Mouse (Mus musculus): ENCODE results near the gene Dgke.
"Not testable (repeated sequence)": the region's sequence is repeated elsewhere in the genome, so short reads cannot be mapped to it uniquely, and the experiment has no call there.

The Dgke gene

GRCm38 (mm10) chr11:89066750-89067149, at the start of gene Dgke:
Gene Dgke (minus strand): TSS chr11:89066850.
- DNase-seq (ENCODE audit: low spot score in 2 of 2) = no peak

DNA sequence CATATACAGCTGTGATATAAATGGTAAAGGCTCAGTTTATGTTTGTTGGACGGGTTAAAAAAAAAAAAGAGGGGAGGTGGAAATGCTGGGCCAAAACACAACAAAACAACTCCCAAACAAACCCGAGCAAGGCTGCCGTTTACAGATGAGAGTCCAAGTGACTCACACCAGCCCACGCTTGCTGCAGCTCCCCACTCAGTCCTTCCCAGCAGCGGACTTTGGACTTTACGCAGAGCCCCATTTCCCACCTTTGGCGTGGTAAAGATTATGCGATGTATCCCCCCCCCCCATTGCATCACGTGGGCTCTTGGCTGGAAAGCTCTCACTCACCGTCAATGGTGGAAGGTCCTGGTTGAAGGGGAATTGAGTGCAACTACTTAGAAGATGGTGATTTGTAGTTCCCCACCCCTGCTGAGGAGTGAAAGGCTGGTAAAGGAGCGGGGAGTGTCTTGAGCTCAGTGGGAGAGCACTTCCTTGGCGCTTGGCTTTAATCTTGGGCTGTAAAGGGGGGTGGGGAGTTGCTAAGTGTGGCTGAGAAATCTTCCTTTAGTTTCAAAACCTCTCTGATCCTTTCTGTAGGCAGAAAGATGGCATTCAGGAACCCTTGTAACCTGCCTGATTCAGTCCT, 40.6 kb upstream of the Dgke start:
- no peak for DNase-seq (ENCODE audit: low spot score in 2 of 2)

GRCm38 (mm10) chr11:89105823-89106222, 39.2 kb upstream of the Dgke start:
- no peak for DNase-seq (ENCODE audit: low spot score in 2 of 2)

DNA sequence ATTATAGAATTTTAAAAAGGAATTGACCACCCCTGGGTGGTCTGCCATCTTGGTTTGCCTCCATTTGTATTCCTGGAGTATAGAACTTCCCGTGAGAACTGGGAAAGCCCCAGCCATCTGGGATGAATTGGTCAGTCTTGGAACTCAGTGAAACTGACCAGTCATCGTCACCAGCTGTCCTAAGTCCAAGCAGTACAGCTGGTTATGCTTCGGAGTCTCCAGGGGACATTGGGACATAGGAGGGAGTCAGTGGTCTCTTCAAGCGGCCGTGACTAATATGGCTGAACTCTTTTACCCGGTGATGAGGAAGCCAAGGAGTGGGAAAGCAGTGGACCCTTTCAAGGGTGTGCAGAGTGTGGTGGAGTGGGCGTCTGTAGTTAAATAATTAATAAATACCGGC, 38.6 kb upstream of the Dgke start:
- DNase-seq (ENCODE audit: low spot score in 2 of 2) = no peak

- no peak for DNase-seq (ENCODE audit: low spot score in 2 of 2)
Observed at GRCm38 (mm10) chr11:89103166-89103565, 36.5 kb upstream of the Dgke start.

DNA sequence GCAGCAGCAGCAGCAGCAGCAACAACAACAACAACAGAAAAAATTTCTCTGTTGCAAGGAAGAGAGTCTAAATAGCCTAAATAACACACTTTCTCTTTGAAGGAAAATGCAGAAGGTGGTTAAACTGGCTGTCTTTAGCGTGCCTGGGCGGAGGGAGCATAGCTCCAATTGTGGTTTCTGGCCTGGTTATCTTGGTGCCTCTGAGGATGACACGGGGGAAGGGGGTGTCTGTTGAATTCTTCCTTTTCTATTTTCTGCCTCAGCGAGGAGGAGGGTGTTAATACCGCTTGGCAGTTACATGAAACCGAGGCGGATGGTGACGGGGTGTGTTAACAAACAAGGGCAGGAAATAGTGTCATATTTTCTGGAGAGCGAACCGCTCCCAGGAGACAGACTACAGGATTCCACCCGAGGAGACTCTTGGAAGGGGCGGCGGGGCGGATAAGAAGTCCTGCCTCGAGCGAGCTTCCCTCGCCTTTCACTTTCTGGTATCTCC, 34.2 kb upstream of the Dgke start:
- no peak for DNase-seq (ENCODE audit: low spot score in 2 of 2)

GRCm38 (mm10) chr11:89100403-89100802, 33.8 kb upstream of the Dgke start:
- peak; percentile 85 to 88 for DNase-seq (ENCODE audit: low spot score in 2 of 2)

- no peak for DNase-seq (ENCODE audit: low spot score in 2 of 2)
Observed at GRCm38 (mm10) chr11:89098930-89099329, 32.3 kb upstream of the Dgke start.

GRCm38 (mm10) chr11:89098083-89098835, 31.6 kb upstream of the Dgke start:
- no peak for DNase-seq (ENCODE audit: low spot score in 2 of 2)

- not testable (repeated sequence) for DNase-seq (ENCODE audit: low spot score in 2 of 2)
Observed at GRCm38 (mm10) chr11:89097292-89097691, 30.6 kb upstream of the Dgke start.

DNA sequence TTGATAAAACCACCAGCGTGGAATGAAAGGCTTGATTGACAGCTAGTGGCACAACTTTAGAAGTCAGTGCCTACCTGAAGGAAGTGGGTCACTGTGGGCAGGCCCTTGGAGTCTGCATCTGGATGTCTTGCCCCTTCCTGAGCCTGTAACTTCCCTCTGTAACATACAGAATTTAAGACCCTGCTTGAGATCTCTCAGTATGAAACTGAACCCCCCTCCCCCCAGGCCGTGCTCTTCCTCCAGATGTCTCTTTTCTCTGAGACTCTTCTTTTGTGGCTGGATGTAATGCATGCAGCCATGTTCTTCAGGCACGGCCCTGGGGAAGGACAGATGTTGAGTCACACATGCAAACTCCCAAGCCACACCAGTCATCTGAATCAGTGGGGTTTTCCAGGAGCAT, 28.7 kb upstream of the Dgke start:
- no peak for DNase-seq (ENCODE audit: low spot score in 2 of 2)

DNA sequence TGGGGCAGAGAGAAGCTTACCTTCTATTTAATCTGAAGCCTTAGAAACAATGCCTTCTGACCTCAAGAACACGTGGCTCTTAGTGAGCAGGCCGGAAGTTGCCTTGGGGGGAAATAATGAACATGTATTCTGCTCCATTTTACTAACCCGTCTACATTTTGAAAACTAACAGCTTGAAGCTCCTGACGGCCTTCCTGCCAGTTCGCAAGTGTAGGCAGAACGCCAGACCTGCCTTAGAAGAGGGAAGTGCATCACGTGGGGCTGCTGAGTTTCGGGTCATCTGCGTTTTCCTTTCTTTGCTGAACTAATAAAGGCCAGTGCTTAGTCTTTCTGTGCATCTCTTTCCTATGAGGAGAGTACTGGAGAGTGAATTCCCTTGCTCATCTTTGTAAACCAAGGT, 26.1 kb upstream of the Dgke start:
- no peak for DNase-seq (ENCODE audit: low spot score in 2 of 2)

GRCm38 (mm10) chr11:89090359-89090758, 23.7 kb upstream of the Dgke start:
- DNase-seq (ENCODE audit: low spot score in 2 of 2) = not testable (repeated sequence)

- no peak for DNase-seq (ENCODE audit: low spot score in 2 of 2)
Observed at GRCm38 (mm10) chr11:89088754-89089153, 22.1 kb upstream of the Dgke start.

DNA sequence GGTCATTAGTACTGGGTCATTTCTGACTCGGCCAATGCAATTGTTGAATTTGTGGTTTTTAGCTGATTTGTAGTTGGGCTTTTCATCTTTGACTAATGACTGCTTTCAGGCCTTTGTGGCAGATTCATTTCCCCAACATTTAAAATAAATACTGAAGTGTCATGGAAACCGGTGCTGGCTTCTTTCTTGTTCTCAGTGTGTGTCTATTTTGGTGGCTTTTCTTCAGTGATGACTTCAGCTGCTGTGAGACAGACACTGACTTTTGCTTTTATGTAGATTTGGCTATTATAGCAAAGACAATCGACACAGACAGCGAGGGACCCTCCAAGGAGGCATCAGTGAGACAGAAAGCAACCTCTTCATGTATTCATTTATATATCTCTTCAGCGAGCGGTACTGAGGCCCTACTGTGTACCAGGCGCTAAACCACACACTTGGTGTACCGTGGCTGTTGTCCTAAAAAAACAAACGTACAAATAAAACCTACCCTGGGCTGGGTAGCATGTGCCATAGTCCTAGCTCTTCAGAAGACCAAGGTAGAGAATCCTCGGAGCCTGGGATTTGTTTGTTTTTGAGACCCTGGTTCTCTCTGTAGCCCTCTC, 19.7 kb upstream of the Dgke start:
- DNase-seq (ENCODE audit: low spot score in 2 of 2) = no peak

DNA sequence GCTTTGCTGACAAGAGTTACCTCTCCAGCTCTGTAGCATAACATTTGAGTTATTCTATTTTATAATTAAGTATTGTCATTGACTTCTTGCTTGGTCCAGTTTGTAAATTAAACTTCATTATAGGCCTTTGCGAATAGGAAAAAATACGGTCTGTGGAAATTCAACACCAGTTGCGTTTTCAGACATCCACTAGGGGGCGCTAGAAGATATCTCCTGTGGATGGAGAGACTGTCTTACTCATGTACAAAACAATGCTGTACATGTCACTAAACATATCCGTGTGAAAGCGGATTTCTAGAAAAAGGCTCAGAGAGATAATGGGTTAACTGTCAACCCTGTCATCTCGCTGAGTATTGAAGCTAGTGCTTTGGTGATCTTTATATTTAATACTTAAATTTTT, 18.0 kb upstream of the Dgke start:
- no peak for DNase-seq (ENCODE audit: low spot score in 2 of 2)

GRCm38 (mm10) chr11:89082691-89083090, 16.0 kb upstream of the Dgke start:
- not testable (repeated sequence) for DNase-seq (ENCODE audit: low spot score in 2 of 2)

DNA sequence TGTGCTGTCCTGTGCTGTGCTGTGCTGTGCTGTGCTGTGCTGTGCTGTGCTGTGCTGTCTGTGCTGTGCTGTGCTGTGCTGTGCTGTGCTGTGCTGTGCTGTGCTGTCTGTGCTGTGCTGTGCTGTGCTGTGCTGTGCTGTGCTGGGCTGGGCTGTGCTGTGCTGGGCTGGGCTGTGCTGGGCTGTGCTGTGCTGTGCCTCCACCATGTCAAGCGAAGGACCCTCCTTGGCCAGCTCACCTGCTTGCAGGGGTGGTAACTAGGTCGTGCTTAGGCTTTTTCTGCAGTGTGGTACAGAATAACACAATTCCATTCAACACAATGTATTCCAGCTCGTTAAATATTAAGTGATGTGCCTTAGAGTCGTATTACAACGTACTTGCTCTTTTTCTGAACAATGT, 15.3 kb upstream of the Dgke start:
- not testable (repeated sequence) for DNase-seq (ENCODE audit: low spot score in 2 of 2)

DNA sequence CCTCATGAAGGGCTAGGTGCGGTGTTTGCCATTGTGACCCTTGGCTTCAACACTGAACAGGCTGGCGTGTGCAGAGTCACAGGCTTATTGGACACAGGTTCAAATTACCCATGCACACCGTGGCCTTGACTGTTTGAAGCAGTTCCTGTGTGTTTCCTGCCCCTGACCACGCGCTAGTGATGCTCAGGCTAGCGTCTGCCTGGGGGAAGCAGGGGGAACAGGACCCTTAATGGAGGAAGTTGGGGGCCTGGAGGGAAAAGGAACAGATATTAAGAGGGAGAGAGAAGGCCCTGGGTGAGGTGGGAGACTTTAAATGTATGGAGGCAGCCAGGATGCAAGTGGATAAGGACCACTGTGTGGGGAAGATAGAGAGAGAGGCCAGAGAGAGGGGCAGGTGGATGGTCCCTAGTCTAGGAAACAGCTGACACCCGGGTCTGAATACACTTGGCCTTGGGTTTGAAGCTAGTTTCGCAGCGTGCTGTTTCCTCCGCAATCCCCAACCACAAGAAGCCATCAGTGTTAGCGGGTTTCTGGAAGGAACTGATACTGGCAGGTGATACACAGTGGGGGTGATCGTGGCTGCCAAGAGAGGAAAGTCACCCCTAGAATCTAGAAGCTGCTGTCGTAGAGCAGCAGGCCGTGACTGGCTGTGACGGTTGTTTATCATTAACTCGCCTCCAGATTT, 12.5 kb upstream of the Dgke start:
- peak in 1 of 2 experiments; percentile 65 for DNase-seq (ENCODE audit: low spot score in 2 of 2)

DNA sequence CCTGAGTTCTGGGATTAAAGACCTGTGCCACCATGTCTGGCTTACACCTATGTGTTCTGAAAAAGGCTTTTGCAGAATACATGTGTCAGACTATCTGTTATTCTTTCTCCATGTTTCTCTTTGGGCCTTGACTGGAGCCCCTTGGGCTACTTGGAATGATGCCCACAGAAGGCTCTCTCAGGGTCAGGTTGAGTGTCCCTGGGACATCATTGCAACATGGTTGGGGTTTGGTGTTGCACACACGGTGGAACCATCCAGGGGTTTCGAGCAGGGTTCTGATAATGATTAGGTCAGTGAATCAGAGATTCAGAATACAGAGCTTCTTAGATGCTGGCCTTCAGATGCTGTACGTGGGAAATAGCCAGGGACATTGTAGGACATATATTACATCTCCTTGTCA, 11.7 kb upstream of the Dgke start:
- no peak for DNase-seq (ENCODE audit: low spot score in 2 of 2)

- DNase-seq (ENCODE audit: low spot score in 2 of 2) = no peak
Observed at GRCm38 (mm10) chr11:89077601-89078000, 11.0 kb upstream of the Dgke start.

GRCm38 (mm10) chr11:89076370-89076821, 9.7 kb upstream of the Dgke start:
- DNase-seq (ENCODE audit: low spot score in 2 of 2) = no peak

All from cerebellum, postnatal 4 days (tissue).